Mouse (Mus musculus) forebrain, postnatal 0 days (tissue): ENCODE data around the gene Hist1h1t. TPM values are rescaled to one million over a fixed set of nuclear protein-coding genes. Genes with fewer than 3 reads are reported as not detected.
A peak's percentile ranks its signal among the peaks of the same experiment; 100 is the strongest.

ENCODE experiments used
- ATAC-seq: fragments of 200-750 bp; cut with Nextera tagmentation; 2 replicates; pipeline ENCODE4 v1.8.0; 2017; ENCODE audit warnings: mild to moderate bottlenecking, moderate library complexity
- DNase-seq: peaks from one replicate; pipeline ENCODE4 v3.0.0-alpha.2; 2015
- H3K27ac ChIP-seq: fragments of 300-500 bp; sonication (generic); 2 replicates; pipeline ENCODE4 v1.5.1; 2014; ENCODE audit warnings: low read depth, mild to moderate bottlenecking, antibody characterized with exemption, low read length, moderate library complexity, mixed read lengths
- H3K27me3 ChIP-seq: fragments of 300-500 bp; sonication (generic); 2 replicates; pipeline ENCODE4 v1.6.1; 2014; ENCODE audit warnings: mild to moderate bottlenecking, low read length, mixed read lengths; ENCODE audit not compliant: insufficient read depth
- H3K36me3 ChIP-seq: fragments of 300-500 bp; sonication (generic); 2 replicates; pipeline ENCODE4 v1.6.1; 2014; ENCODE audit warnings: mild to moderate bottlenecking, moderate library complexity; ENCODE audit not compliant: insufficient read depth
- H3K4me1 ChIP-seq: fragments of 300-500 bp; sonication (generic); 2 replicates; pipeline ENCODE4 v1.6.1; 2014; ENCODE audit warnings: antibody characterized with exemption; ENCODE audit not compliant: insufficient read depth
- H3K4me2 ChIP-seq: fragments of 300-500 bp; sonication (generic); 2 replicates; pipeline ENCODE4 v1.6.1; 2014; ENCODE audit warnings: low read depth, mild to moderate bottlenecking, moderate library complexity
- H3K4me3 ChIP-seq: fragments of 300-500 bp; sonication (generic); 2 replicates; pipeline ENCODE4 v1.5.1; 2014; ENCODE audit warnings: low read depth, low read length, mixed read lengths
- H3K9ac ChIP-seq: fragments of 300-500 bp; sonication (generic); 2 replicates; pipeline ENCODE4 v1.6.1; 2014; ENCODE audit warnings: mild to moderate bottlenecking
- H3K9me3 ChIP-seq: fragments of 300-500 bp; sonication (generic); 2 replicates; pipeline ENCODE4 v1.6.1; 2016; ENCODE audit warnings: low read length
- CTCF ChIP-seq: sonication (generic); IDR thresholded peaks from 2 replicates; pipeline ENCODE4 v1.5.1; 2016; ENCODE audit warnings: antibody characterized with exemption, control low read depth, low read depth
- WGBS: fragments of 180-500 bp; shearing (Covaris S2); extraction: QIAGEN DNeasy Blood & Tissue Kit; methylation state at CpG from one replicate; pipeline ENCODE4 v1.1.7; 2014; 5-methylcytosine and 5-hydroxymethylcytosine counted together
- microRNA-seq, 2 experiments: library from miRNA; unstranded; fragments of <30 nt; microRNA quantifications; one replicate each; pipeline ENCODE4; 2016
- polyA plus RNA-seq: library from polyadenylated mRNA; unstranded; fragments of >200 nt; fragmentation: Nextera tagmentation; extraction: Ambion mirVana; gene quantifications from 2 replicates; pipeline ENCODE4 v1.2.1, GENCODE M21; 2015
- total RNA-seq: library from RNA; depleted of rRNA; stranded (reverse); fragments of >200 nt; gene quantifications from 2 replicates; pipeline ENCODE4 v1.2.3, GENCODE M21; 2014; rRNA removed

The Hist1h1t gene
- total and polyA plus RNA-seq, 2 experiments from 2014 or later, result 1.3 TPM; not detected in 1

DNA sequence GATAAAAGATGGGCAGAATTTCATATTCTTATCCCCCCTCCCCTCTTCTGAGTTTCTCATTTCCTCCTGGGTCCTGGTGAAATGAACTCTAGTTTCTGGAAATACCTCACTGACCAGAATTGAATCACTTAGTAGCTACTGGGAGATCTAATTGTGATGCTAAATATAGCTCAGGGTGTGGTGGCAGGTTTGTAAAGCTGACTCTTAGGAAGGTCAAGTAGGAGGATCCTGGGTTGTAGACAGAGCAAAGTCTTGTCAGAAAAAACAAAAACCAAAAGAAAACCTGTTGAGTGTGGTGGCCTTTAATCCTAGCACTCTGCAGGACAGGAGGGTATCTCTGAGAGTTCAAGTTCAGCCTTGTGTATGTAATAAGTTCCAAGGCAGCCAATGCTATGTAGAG is 46.4 kb downstream of the Hist1h1t start:
- no peak overlapping the region for H3K4me2 ChIP-seq
- no peak for TF ChIP-seq CTCF
- DNase-seq (no peak), ATAC-seq (no peak)
- H3K4me3 ChIP-seq, result no peak overlapping the region
- no peaks in the 10 kb centered on the region for H3K27me3 ChIP-seq
- no peak overlapping the region for H3K9ac ChIP-seq
- H3K9me3 ChIP-seq, result no peaks in the 10 kb centered on the region
- H3K27ac ChIP-seq, result no peak overlapping the region
- no peaks in the 10 kb centered on the region for H3K36me3 ChIP-seq
- H3K4me1 ChIP-seq, result peaks cover 6% of the 10 kb centered on the region

DNA sequence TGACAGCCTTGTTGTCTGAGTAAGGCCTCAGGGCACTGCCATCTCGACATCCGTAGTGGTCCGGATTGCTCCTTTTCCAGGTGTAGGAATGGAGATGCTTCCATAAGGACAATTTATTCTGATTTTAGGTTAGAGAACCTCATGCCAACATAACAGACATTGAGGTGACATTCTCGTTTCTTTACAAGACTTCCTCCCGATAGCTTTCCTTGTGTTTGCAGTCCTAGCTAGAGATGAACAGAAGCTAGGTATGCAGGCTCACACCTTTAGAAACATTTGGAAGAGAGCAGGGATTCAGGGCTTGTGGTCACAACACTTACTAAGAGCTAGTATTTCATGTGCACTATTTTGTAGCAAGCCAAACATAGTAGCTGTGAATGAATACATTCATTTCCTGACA is 47.6 kb downstream of the Hist1h1t start:
- Histone ChIP-seq H3K27ac (no peak overlapping the region), H3K27me3 (no peaks in the 10 kb centered on the region), H3K9ac (no peak overlapping the region), H3K4me3 (no peak overlapping the region), H3K36me3 (no peaks in the 10 kb centered on the region), H3K4me1 (peaks cover 6% of the 10 kb centered on the region), H3K9me3 (no peaks in the 10 kb centered on the region), H3K4me2 (no peak overlapping the region)
- no peak for DNase-seq
- no peak for ATAC-seq
- WGBS, result 78% methylated on average over 5 of the region's 5 CpGs
- no peak for TF ChIP-seq CTCF

DNA sequence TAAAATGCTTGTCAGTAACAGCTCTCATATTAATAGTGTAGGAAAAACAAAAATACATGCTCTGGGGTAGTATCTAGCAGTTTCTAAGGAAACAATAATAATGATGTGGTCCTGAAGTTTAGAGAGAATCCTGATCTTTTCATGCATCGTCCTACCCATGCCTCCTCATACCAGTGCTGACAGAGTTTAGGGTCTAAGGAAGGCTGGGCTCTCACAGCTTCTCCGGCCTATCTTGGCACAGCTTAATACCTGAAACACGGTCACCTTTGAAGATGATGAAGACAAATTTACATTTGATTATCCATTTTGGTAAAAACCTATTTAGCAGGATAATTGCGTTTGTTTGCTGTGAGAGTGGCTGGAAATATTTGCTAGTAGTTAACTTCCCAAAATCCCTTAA is 48.3 kb downstream of the Hist1h1t start:
- Histone ChIP-seq H3K9ac (no peak overlapping the region), H3K27ac (no peak overlapping the region), H3K4me1 (peaks cover 6% of the 10 kb centered on the region), H3K4me3 (no peak overlapping the region), H3K27me3 (no peaks in the 10 kb centered on the region), H3K9me3 (no peaks in the 10 kb centered on the region), H3K36me3 (no peaks in the 10 kb centered on the region), H3K4me2 (no peak overlapping the region)
- no peak for ATAC-seq
- WGBS, result 31% methylated on average over 4 of the region's 4 CpGs
- DNase-seq, result no peak
- TF ChIP-seq CTCF, result no peak

DNA sequence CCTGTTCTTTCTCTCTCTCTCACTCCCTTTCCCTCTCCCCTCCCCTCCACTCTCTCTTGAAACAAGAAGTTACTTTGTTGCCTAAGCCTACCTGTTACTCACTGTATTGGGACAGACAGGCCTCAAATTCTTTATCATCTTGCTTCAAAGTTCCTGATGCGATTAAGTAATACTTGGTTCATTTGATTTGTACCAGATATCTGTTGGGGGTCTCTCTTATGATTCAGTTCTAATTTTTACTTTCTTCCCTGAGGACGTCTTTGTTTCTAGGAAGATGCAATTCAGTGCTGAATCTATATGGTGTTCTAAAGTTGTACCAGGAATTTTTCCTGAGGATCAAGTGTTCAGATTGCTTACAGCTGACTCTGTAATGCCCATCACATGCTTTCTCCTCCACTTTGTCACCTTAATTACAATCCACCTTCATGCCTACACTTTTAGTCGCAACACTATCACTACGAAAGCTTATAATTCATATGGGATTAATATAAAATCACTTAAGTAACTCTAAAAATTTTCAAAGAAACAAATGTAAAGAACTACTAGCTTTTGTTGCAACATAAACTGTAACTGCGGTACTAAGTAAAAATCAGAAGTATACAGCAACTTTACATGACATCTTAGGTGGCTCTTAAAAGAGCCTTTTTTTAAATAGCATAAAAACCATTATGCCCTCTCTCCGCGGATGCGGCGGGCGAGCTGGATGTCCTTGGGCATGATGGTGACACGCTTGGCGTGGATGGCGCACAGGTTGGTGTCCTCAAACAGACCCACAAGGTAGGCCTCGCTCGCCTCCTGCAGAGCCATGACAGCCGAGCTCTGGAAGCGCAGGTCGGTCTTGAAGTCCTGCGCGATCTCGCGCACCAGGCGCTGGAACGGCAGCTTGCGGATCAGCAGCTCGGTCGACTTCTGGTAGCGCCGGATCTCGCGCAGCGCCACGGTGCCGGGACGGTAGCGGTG is 49.1 kb downstream of the Hist1h1t start:
- H3K9me3 ChIP-seq, result no peaks in the 10 kb centered on the region
- H3K27ac ChIP-seq, result no peak overlapping the region
- no peak for ATAC-seq
- peaks cover 6% of the 10 kb centered on the region for H3K4me1 ChIP-seq
- 0 out of 2 replicates have a peak overlapping the region, but pooled peaks have one; percentile 22 for H3K9ac ChIP-seq
- H3K4me2 ChIP-seq, result peak overlapping the region; percentile 78
- WGBS, result 1% methylated on average over 13 of the region's 36 CpGs
- no peak for DNase-seq
- H3K4me3 ChIP-seq, result peak overlapping the region; percentile 41; the same call in 1 of the 2 replicates
- H3K27me3 ChIP-seq, result no peaks in the 10 kb centered on the region
- TF ChIP-seq CTCF, result no peak
- H3K36me3 ChIP-seq, result no peaks in the 10 kb centered on the region

DNA sequence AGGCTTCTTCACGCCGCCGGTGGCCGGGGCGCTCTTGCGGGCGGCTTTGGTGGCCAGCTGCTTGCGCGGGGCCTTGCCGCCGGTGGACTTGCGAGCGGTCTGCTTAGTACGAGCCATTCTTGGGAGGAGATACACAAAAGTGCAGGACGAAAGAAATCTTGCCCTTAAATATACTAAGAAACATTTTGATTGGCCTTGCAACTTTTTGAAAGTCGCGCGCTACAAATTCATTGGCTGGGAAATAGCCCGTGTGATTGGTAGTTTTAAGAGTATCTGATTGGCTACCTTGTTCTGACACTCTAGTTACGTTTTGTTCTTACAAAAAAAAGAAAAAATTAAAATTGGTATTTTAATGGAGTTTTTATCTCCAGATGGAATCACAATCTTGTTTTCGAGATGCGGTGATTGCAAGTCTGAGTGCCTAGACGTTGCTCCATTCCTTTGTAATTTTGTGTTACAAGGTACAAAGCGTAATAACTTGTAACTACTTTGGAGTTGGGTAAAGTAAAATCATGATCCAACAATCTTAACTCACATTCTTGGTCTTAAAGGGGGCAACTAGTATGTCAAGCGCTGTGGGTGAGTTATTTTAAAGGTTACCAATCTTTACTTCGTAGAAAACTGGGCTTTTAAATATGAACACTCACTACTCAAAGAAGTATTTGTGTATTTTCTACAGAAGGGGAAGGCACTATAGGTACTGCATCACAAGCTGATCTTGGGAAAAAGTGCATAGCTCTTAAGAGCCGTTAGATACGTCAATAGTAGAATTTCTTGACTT is 50.0 kb downstream of the Hist1h1t start, which contains the start of gene Hist1h3c:
TSS of gene Hist1h3c (minus strand) at position 222 of the 781 bp plus-strand sequence.
- ATAC-seq (peak; percentile 73), DNase-seq (peak; percentile 95)
- peak within 1 kb of the TSS; percentile 50 for H3K9ac ChIP-seq
- H3K4me1 ChIP-seq, result peaks cover under 1% of the 10 kb centered on the region; the same call in 1 of the 2 replicates
- H3K36me3 ChIP-seq, result no peaks in the 10 kb centered on the region
- H3K27ac ChIP-seq, result peak within 1 kb of the TSS; percentile 94
- H3K27me3 ChIP-seq, result no peaks in the 10 kb centered on the region
- H3K9me3 ChIP-seq, result no peaks in the 10 kb centered on the region
- 1% methylated on average over 22 of the region's 28 CpGs for WGBS
- no peak for TF ChIP-seq CTCF
- peak within 1 kb of the TSS; percentile 41 for H3K4me3 ChIP-seq
- H3K4me2 ChIP-seq, result peak within 1 kb of the TSS; percentile 78

Small RNAs within 50 kb of the gene (microRNA-seq; reads per million reads assigned to microRNA genes)
- gene Gm44314, result 0 reads per million in 2 experiments
- gene Gm44350, result 0 reads per million in 2 experiments

Other genes starting within 250 kb of the Hist1h1t start
Only the 30 nearest of the 38 such genes appear.
- 116 and 134 TPM in 2 replicates for gene Hist1h3g, start 160.4 kb upstream of the Hist1h1t start, total RNA-seq
- gene Hist1h3g, start 160.4 kb upstream of the Hist1h1t start, polyA plus RNA-seq, result 0.50 TPM in 1 of 2 replicates, not detected in the other
- 12.5 and 17.0 TPM in 2 replicates for gene Hist1h2bh, start 152.4 kb upstream of the Hist1h1t start, total RNA-seq
- 0.17 TPM in 1 of 2 replicates, not detected in the other for gene Hist1h2bh, start 152.4 kb upstream of the Hist1h1t start, polyA plus RNA-seq
- 116 and 119 TPM in 2 replicates for gene Hist1h3f, start 151.8 kb upstream of the Hist1h1t start, total RNA-seq
- gene Hist1h3f, start 151.8 kb upstream of the Hist1h1t start, polyA plus RNA-seq, result 0.17 and 0.47 TPM in 2 replicates
- 586 and 753 TPM in 2 replicates for gene Hist1h4f, start 144.2 kb upstream of the Hist1h1t start, total RNA-seq
- gene Hist1h4f, start 144.2 kb upstream of the Hist1h1t start, polyA plus RNA-seq, result 0.70 TPM in 1 of 2 replicates, not detected in the other
- 48.5 and 66.7 TPM in 2 replicates for gene Hist1h1d, start 142.6 kb upstream of the Hist1h1t start, total RNA-seq
- 0.12 and 0.18 TPM in 2 replicates for gene Hist1h1d, start 142.6 kb upstream of the Hist1h1t start, polyA plus RNA-seq
- gene Hist1h3e, start 133.4 kb upstream of the Hist1h1t start, total RNA-seq, result 180 and 204 TPM in 2 replicates
- gene Hist1h3e, start 133.4 kb upstream of the Hist1h1t start, polyA plus RNA-seq, result 1.9 and 2.0 TPM in 2 replicates
- gene Hist1h2ae, start 124.6 kb upstream of the Hist1h1t start, total RNA-seq, result 111 TPM in 2 replicates
- 12.5 and 23.0 TPM in 2 replicates for gene Hist1h2ae, start 124.6 kb upstream of the Hist1h1t start, polyA plus RNA-seq
- 367 and 594 TPM in 2 replicates for gene Hist1h2bg, start 124.4 kb upstream of the Hist1h1t start, total RNA-seq
- 3.0 and 3.6 TPM in 2 replicates for gene Hist1h2bg, start 124.4 kb upstream of the Hist1h1t start, polyA plus RNA-seq
- 226 and 289 TPM in 2 replicates for gene Hist1h2bf, start 121.6 kb upstream of the Hist1h1t start, total RNA-seq
- not detected in 2 replicates for gene Hist1h2bf, start 121.6 kb upstream of the Hist1h1t start, polyA plus RNA-seq
- gene Hist1h2ad, start 121.4 kb upstream of the Hist1h1t start, total RNA-seq, result 204 and 274 TPM in 2 replicates
- 0.78 TPM in 1 of 2 replicates, not detected in the other for gene Hist1h2ad, start 121.4 kb upstream of the Hist1h1t start, polyA plus RNA-seq
- 73.0 and 78.9 TPM in 2 replicates for gene Hist1h3d, start 120.1 kb upstream of the Hist1h1t start, total RNA-seq
- gene Hist1h3d, start 120.1 kb upstream of the Hist1h1t start, polyA plus RNA-seq, result 0.57 and 0.80 TPM in 2 replicates
- gene Hist1h4d, start 114.2 kb upstream of the Hist1h1t start, total RNA-seq, result 258 and 695 TPM in 2 replicates
- gene Hist1h4d, start 114.2 kb upstream of the Hist1h1t start, polyA plus RNA-seq, result 25.0 and 42.2 TPM in 2 replicates
- gene Hist1h2be, start 74.7 kb upstream of the Hist1h1t start, total RNA-seq, result 98.5 and 120 TPM in 2 replicates
- 0.31 and 0.39 TPM in 2 replicates for gene Hist1h2be, start 74.7 kb upstream of the Hist1h1t start, polyA plus RNA-seq
- gene Hist1h1e, start 73.3 kb upstream of the Hist1h1t start, total RNA-seq, result 204 and 218 TPM in 2 replicates
- 11.1 and 16.3 TPM in 2 replicates for gene Hist1h1e, start 73.3 kb upstream of the Hist1h1t start, polyA plus RNA-seq
- gene Hist1h2ac, start 11.9 kb upstream of the Hist1h1t start, total RNA-seq, result 40.9 and 44.8 TPM in 2 replicates
- 0.41 and 0.49 TPM in 2 replicates for gene Hist1h2ac, start 11.9 kb upstream of the Hist1h1t start, polyA plus RNA-seq
- 93.7 and 124 TPM in 2 replicates for gene Hist1h2bc, start 11.6 kb upstream of the Hist1h1t start, total RNA-seq
- 29.2 and 35.3 TPM in 2 replicates for gene Hist1h2bc, start 11.6 kb upstream of the Hist1h1t start, polyA plus RNA-seq
- 917 and 942 TPM in 2 replicates for gene Hist1h4c, start 2.6 kb downstream of the Hist1h1t start, total RNA-seq
- 2.3 and 5.0 TPM in 2 replicates for gene Hist1h4c, start 2.6 kb downstream of the Hist1h1t start, polyA plus RNA-seq
- gene Hfe, start 15.0 kb downstream of the Hist1h1t start, total RNA-seq, result 2.5 and 3.6 TPM in 2 replicates
- 4.4 and 6.0 TPM in 2 replicates for gene Hfe, start 15.0 kb downstream of the Hist1h1t start, polyA plus RNA-seq
- gene Hist1h1c, start 43.0 kb downstream of the Hist1h1t start, total RNA-seq, result 475 and 498 TPM in 2 replicates
- 24.0 and 26.3 TPM in 2 replicates for gene Hist1h1c, start 43.0 kb downstream of the Hist1h1t start, polyA plus RNA-seq
- 294 and 301 TPM in 2 replicates for gene Hist1h3c, start 49.8 kb downstream of the Hist1h1t start, total RNA-seq
- gene Hist1h3c, start 49.8 kb downstream of the Hist1h1t start, polyA plus RNA-seq, result 0.84 TPM in 1 of 2 replicates, not detected in the other
- gene Hist1h2bb, start 50.9 kb downstream of the Hist1h1t start, total RNA-seq, result 647 and 680 TPM in 2 replicates
- not detected in 2 replicates for gene Hist1h2bb, start 50.9 kb downstream of the Hist1h1t start, polyA plus RNA-seq
- 305 and 340 TPM in 2 replicates for gene Hist1h2ab, start 55.3 kb downstream of the Hist1h1t start, total RNA-seq
- gene Hist1h2ab, start 55.3 kb downstream of the Hist1h1t start, polyA plus RNA-seq, result 4.4 and 6.7 TPM in 2 replicates
- 229 and 254 TPM in 2 replicates for gene Hist1h3b, start 56.5 kb downstream of the Hist1h1t start, total RNA-seq
- gene Hist1h3b, start 56.5 kb downstream of the Hist1h1t start, polyA plus RNA-seq, result 0.25 and 0.67 TPM in 2 replicates
- 184 and 254 TPM in 2 replicates for gene Hist1h4b, start 61.2 kb downstream of the Hist1h1t start, total RNA-seq
- 1.8 and 3.0 TPM in 2 replicates for gene Hist1h4b, start 61.2 kb downstream of the Hist1h1t start, polyA plus RNA-seq
- gene Hist1h4a, start 65.4 kb downstream of the Hist1h1t start, total RNA-seq, result 303 and 421 TPM in 2 replicates
- 0.64 TPM in 1 of 2 replicates, not detected in the other for gene Hist1h4a, start 65.4 kb downstream of the Hist1h1t start, polyA plus RNA-seq
- gene Hist1h3a, start 66.6 kb downstream of the Hist1h1t start, total RNA-seq, result 483 and 512 TPM in 2 replicates
- gene Hist1h3a, start 66.6 kb downstream of the Hist1h1t start, polyA plus RNA-seq, result 1.2 and 2.2 TPM in 2 replicates
- gene Hist1h1a, start 67.9 kb downstream of the Hist1h1t start, total RNA-seq, result 195 and 202 TPM in 2 replicates
- gene Hist1h1a, start 67.9 kb downstream of the Hist1h1t start, polyA plus RNA-seq, result 0.36 and 0.40 TPM in 2 replicates
- 0.23 TPM in 1 of 2 replicates, not detected in the other for gene Trim38, start 74.1 kb downstream of the Hist1h1t start, total RNA-seq
- 0.09 TPM in 1 of 2 replicates, not detected in the other for gene Trim38, start 74.1 kb downstream of the Hist1h1t start, polyA plus RNA-seq
- not detected in 2 replicates for gene Slc17a2, start 111.2 kb downstream of the Hist1h1t start, total RNA-seq
- gene Slc17a2, start 111.2 kb downstream of the Hist1h1t start, polyA plus RNA-seq, result not detected in 2 replicates
- 0.10 TPM in 1 of 2 replicates, not detected in the other for gene Slc17a3, start 143.6 kb downstream of the Hist1h1t start, total RNA-seq
- not detected in 2 replicates for gene Slc17a3, start 143.6 kb downstream of the Hist1h1t start, polyA plus RNA-seq